Mouse (Mus musculus) CD8-positive naive resting alpha-beta T cell, adult 57 days (primary cell): ENCODE measurements around the gene Olfr1240. TPM values are rescaled to one million over a fixed set of nuclear protein-coding genes. Genes with fewer than 3 reads are reported as not detected.

Experiments used
- total RNA-seq: library from RNA; stranded (reverse); gene quantifications from one replicate; pipeline ENCODE4 v1.2.4, GENCODE M21; 2023

Gene Olfr1240
- total RNA-seq = not detected

GRCm38 (mm10) chr2:89442900-89443299, at the start of gene Olfr1240:
Gene Olfr1240 (minus strand): TSS chr2:89443000.

GRCm38 (mm10) chr2:89487026-89487425, 44.2 kb upstream of the Olfr1240 start, which contains the start of gene Olfr1241:
Gene Olfr1241 (minus strand): TSS chr2:89487126.

GRCm38 (mm10) chr2:89420307-89420706, 22.5 kb downstream of the Olfr1240 start, which contains the start of gene Olfr1239:
Gene Olfr1239 (minus strand): TSS chr2:89420407.

GRCm38 (mm10) chr2:89409576-89409975, 33.2 kb downstream of the Olfr1240 start, which contains the start of gene Olfr1238:
Gene Olfr1238 (minus strand): TSS chr2:89409676.

Other genes with a start within 250 kb of the Olfr1240 start
- gene Olfr1226, start 243.0 kb downstream of the Olfr1240 start, total RNA-seq = not detected
- not detected for gene Olfr1228, start 188.9 kb downstream of the Olfr1240 start, total RNA-seq
- not detected for gene Olfr1229, start 155.0 kb downstream of the Olfr1240 start, total RNA-seq
- not detected for gene Olfr1230, start 145.7 kb downstream of the Olfr1240 start, total RNA-seq
- gene Olfr1231, start 135.9 kb downstream of the Olfr1240 start, total RNA-seq = not detected
- not detected for gene Olfr1232, start 113.3 kb downstream of the Olfr1240 start, total RNA-seq
- not detected for gene Olfr1233, start 100.6 kb downstream of the Olfr1240 start, total RNA-seq
- gene Olfr1234, start 78.1 kb downstream of the Olfr1240 start, total RNA-seq = not detected
- gene Olfr1238, start 33.3 kb downstream of the Olfr1240 start, total RNA-seq = not detected
- not detected for gene Olfr1239, start 22.6 kb downstream of the Olfr1240 start, total RNA-seq
- not detected for gene Olfr1241, start 44.1 kb upstream of the Olfr1240 start, total RNA-seq
- not detected for gene Olfr1242, start 55.3 kb upstream of the Olfr1240 start, total RNA-seq
- not detected for gene Olfr1243, start 88.5 kb upstream of the Olfr1240 start, total RNA-seq
- gene Olfr1245, start 135.4 kb upstream of the Olfr1240 start, total RNA-seq = not detected
- not detected for gene Olfr1246, start 150.2 kb upstream of the Olfr1240 start, total RNA-seq
- gene Olfr1247, start 171.1 kb upstream of the Olfr1240 start, total RNA-seq = 0.15 TPM
- not detected for gene Olfr1248, start 175.2 kb upstream of the Olfr1240 start, total RNA-seq
- gene Olfr1249, start 192.0 kb upstream of the Olfr1240 start, total RNA-seq = not detected
- gene Olfr1250, start 218.5 kb upstream of the Olfr1240 start, total RNA-seq = not detected
- gene Olfr1251, start 228.9 kb upstream of the Olfr1240 start, total RNA-seq = not detected